Mouse (Mus musculus): ENCODE measurements around the gene Galnt18. TPM values are rescaled to one million over a fixed set of nuclear protein-coding genes. Genes with fewer than 3 reads are reported as not detected.

The Galnt18 gene
- polyA plus RNA-seq, 1 experiment from 2014 or later, result 4.5 TPM

GRCm38 (mm10) chr7:111778789-111779503, 831 bp downstream of the Galnt18 start:
- DNase-seq (ENCODE audit: low spot score) (peak; percentile 68), ATAC-seq (replicated peaks; ENCODE audit: low FRiP score) (no peak)
- H3K27ac ChIP-seq (ENCODE audit: low read depth, low read length), result no peak overlapping the region
- H3K4me1 ChIP-seq (replicated peaks; ENCODE audit: control insufficient read depth, insufficient read depth, low read length), result peaks cover 2% of the 10 kb centered on the region; the same call in 1 of the 2 replicates
- peak overlapping the region; percentile 37 for H3K4me3 ChIP-seq (ENCODE audit: low read depth, low read length)
- H3K36me3 ChIP-seq (ENCODE audit: control insufficient read depth, insufficient read depth, low read length), result no peaks in the 10 kb centered on the region
- H3K4me2 ChIP-seq (ENCODE audit: low read depth, low read length, severe bottlenecking), result peak overlapping the region; percentile 92
- H3K9ac ChIP-seq (ENCODE audit: low read length), result peak overlapping the region; percentile 58
- no peaks in the 10 kb centered on the region for H3K9me3 ChIP-seq (ENCODE audit: control insufficient read depth, low read length)
- H3K27me3 ChIP-seq (ENCODE audit: control insufficient read depth, insufficient read depth, low read length), result peaks cover 8% of the 10 kb centered on the region
- WGBS, result 19% methylated on average over 27 of the region's 27 CpGs

- no peaks in the 10 kb centered on the region for H3K9me3 ChIP-seq (ENCODE audit: control insufficient read depth, low read length)
- peaks cover 2% of the 10 kb centered on the region; the same call in 1 of the 2 replicates for H3K4me1 ChIP-seq (replicated peaks; ENCODE audit: control insufficient read depth, insufficient read depth, low read length)
- H3K36me3 ChIP-seq (ENCODE audit: control insufficient read depth, insufficient read depth, low read length), result no peaks in the 10 kb centered on the region
- peaks cover 8% of the 10 kb centered on the region for H3K27me3 ChIP-seq (ENCODE audit: control insufficient read depth, insufficient read depth, low read length)
- no peak for DNase-seq (ENCODE audit: low spot score)
- no peak overlapping the region for H3K27ac ChIP-seq (ENCODE audit: low read depth, low read length)
- no peak overlapping the region for H3K4me3 ChIP-seq (ENCODE audit: low read depth, low read length)
- H3K9ac ChIP-seq (ENCODE audit: low read length), result no peak overlapping the region
- 75% methylated on average over 7 of the region's 7 CpGs for WGBS
- no peak for ATAC-seq (replicated peaks; ENCODE audit: low FRiP score)
- 0 out of 2 replicates have a peak overlapping the region, but pooled peaks have one; percentile 11 for H3K4me2 ChIP-seq (ENCODE audit: low read depth, low read length, severe bottlenecking)
Measured at GRCm38 (mm10) chr7:111778212-111778611, 1.6 kb downstream of the Galnt18 start.

GRCm38 (mm10) chr7:111777186-111777585, 2.6 kb downstream of the Galnt18 start:
- DNase-seq (ENCODE audit: low spot score) (no peak), ATAC-seq (replicated peaks; ENCODE audit: low FRiP score) (no peak)
- H3K27ac ChIP-seq (ENCODE audit: low read depth, low read length), result no peak overlapping the region
- H3K4me1 ChIP-seq (replicated peaks; ENCODE audit: control insufficient read depth, insufficient read depth, low read length), result peaks cover 2% of the 10 kb centered on the region; the same call in 1 of the 2 replicates
- H3K9me3 ChIP-seq (ENCODE audit: control insufficient read depth, low read length), result no peaks in the 10 kb centered on the region
- no peak overlapping the region for H3K9ac ChIP-seq (ENCODE audit: low read length)
- H3K27me3 ChIP-seq (ENCODE audit: control insufficient read depth, insufficient read depth, low read length), result peaks cover 8% of the 10 kb centered on the region
- H3K4me3 ChIP-seq (ENCODE audit: low read depth, low read length), result no peak overlapping the region
- H3K4me2 ChIP-seq (ENCODE audit: low read depth, low read length, severe bottlenecking), result no peak overlapping the region
- WGBS, result 89% methylated on average over 2 of the region's 2 CpGs
- H3K36me3 ChIP-seq (ENCODE audit: control insufficient read depth, insufficient read depth, low read length), result no peaks in the 10 kb centered on the region

GRCm38 (mm10) chr7:111776160-111776559, 3.6 kb downstream of the Galnt18 start:
- Histone ChIP-seq H3K4me2 (ENCODE audit: low read depth, low read length, severe bottlenecking) (no peak overlapping the region), H3K36me3 (ENCODE audit: control insufficient read depth, insufficient read depth, low read length) (no peaks in the 10 kb centered on the region), H3K9ac (ENCODE audit: low read length) (no peak overlapping the region), H3K4me3 (ENCODE audit: low read depth, low read length) (no peak overlapping the region), H3K4me1 (replicated peaks; ENCODE audit: control insufficient read depth, insufficient read depth, low read length) (peaks cover 2% of the 10 kb centered on the region; the same call in 1 of the 2 replicates), H3K9me3 (ENCODE audit: control insufficient read depth, low read length) (no peaks in the 10 kb centered on the region), H3K27me3 (ENCODE audit: control insufficient read depth, insufficient read depth, low read length) (peaks cover 8% of the 10 kb centered on the region), H3K27ac (ENCODE audit: low read depth, low read length) (no peak overlapping the region)
- WGBS, result 78% methylated on average over 7 of the region's 7 CpGs
- ATAC-seq (replicated peaks; ENCODE audit: low FRiP score) (no peak), DNase-seq (ENCODE audit: low spot score) (no peak)

GRCm38 (mm10) chr7:111772398-111772797, 7.4 kb downstream of the Galnt18 start:
- 89% methylated on average over 2 of the region's 2 CpGs for WGBS
- DNase-seq (ENCODE audit: low spot score), result no peak

GRCm38 (mm10) chr7:111771251-111771801, 8.5 kb downstream of the Galnt18 start:
- no peak overlapping the region for H3K4me2 ChIP-seq (ENCODE audit: low read depth, low read length, severe bottlenecking)
- H3K9me3 ChIP-seq (ENCODE audit: control insufficient read depth, low read length), result no peaks in the 10 kb centered on the region
- no peaks in the 10 kb centered on the region for H3K4me1 ChIP-seq (replicated peaks; ENCODE audit: control insufficient read depth, insufficient read depth, low read length)
- H3K27ac ChIP-seq (ENCODE audit: low read depth, low read length), result no peak overlapping the region
- no peaks in the 10 kb centered on the region for H3K27me3 ChIP-seq (ENCODE audit: control insufficient read depth, insufficient read depth, low read length)
- DNase-seq (ENCODE audit: low spot score), result no peak
- WGBS, result 87% methylated on average over 8 of the region's 8 CpGs
- no peak for ATAC-seq (replicated peaks; ENCODE audit: low FRiP score)
- no peak overlapping the region for H3K9ac ChIP-seq (ENCODE audit: low read length)
- H3K4me3 ChIP-seq (ENCODE audit: low read depth, low read length), result no peak overlapping the region
- H3K36me3 ChIP-seq (ENCODE audit: control insufficient read depth, insufficient read depth, low read length), result no peaks in the 10 kb centered on the region

More at GRCm38 (mm10) chr7:111772398-111772797, 7.4 kb downstream of the Galnt18 start:
- H3K36me3 ChIP-seq (ENCODE audit: control insufficient read depth, insufficient read depth, low read length), result no peaks in the 10 kb centered on the region
- H3K4me1 ChIP-seq (replicated peaks; ENCODE audit: control insufficient read depth, insufficient read depth, low read length), result no peaks in the 10 kb centered on the region
- no peak for ATAC-seq (replicated peaks; ENCODE audit: low FRiP score)
- H3K27ac ChIP-seq (ENCODE audit: low read depth, low read length), result no peak overlapping the region
- H3K27me3 ChIP-seq (ENCODE audit: control insufficient read depth, insufficient read depth, low read length), result no peaks in the 10 kb centered on the region
- no peak overlapping the region for H3K4me3 ChIP-seq (ENCODE audit: low read depth, low read length)
- H3K4me2 ChIP-seq (ENCODE audit: low read depth, low read length, severe bottlenecking), result no peak overlapping the region
- H3K9ac ChIP-seq (ENCODE audit: low read length), result no peak overlapping the region
- no peaks in the 10 kb centered on the region for H3K9me3 ChIP-seq (ENCODE audit: control insufficient read depth, low read length)

GRCm38 (mm10) chr7:111770585-111770984, 9.2 kb downstream of the Galnt18 start:
- H3K27ac ChIP-seq (ENCODE audit: low read depth, low read length), result no peak overlapping the region
- H3K9ac ChIP-seq (ENCODE audit: low read length), result no peak overlapping the region
- H3K36me3 ChIP-seq (ENCODE audit: control insufficient read depth, insufficient read depth, low read length), result no peaks in the 10 kb centered on the region
- no peak overlapping the region for H3K4me2 ChIP-seq (ENCODE audit: low read depth, low read length, severe bottlenecking)
- ATAC-seq (replicated peaks; ENCODE audit: low FRiP score) (no peak), DNase-seq (ENCODE audit: low spot score) (no peak)
- H3K4me3 ChIP-seq (ENCODE audit: low read depth, low read length), result no peak overlapping the region
- no peaks in the 10 kb centered on the region for H3K4me1 ChIP-seq (replicated peaks; ENCODE audit: control insufficient read depth, insufficient read depth, low read length)
- WGBS, result 85% methylated on average over 3 of the region's 3 CpGs
- no peaks in the 10 kb centered on the region for H3K9me3 ChIP-seq (ENCODE audit: control insufficient read depth, low read length)
- no peaks in the 10 kb centered on the region for H3K27me3 ChIP-seq (ENCODE audit: control insufficient read depth, insufficient read depth, low read length)

GRCm38 (mm10) chr7:111766145-111766767, 13.5 kb downstream of the Galnt18 start:
- 79% methylated on average over 9 of the region's 9 CpGs for WGBS
- Histone ChIP-seq H3K27ac (ENCODE audit: low read depth, low read length) (no peak overlapping the region), H3K27me3 (ENCODE audit: control insufficient read depth, insufficient read depth, low read length) (no peaks in the 10 kb centered on the region), H3K36me3 (ENCODE audit: control insufficient read depth, insufficient read depth, low read length) (no peaks in the 10 kb centered on the region), H3K4me1 (replicated peaks; ENCODE audit: control insufficient read depth, insufficient read depth, low read length) (no peaks in the 10 kb centered on the region), H3K4me2 (ENCODE audit: low read depth, low read length, severe bottlenecking) (no peak overlapping the region), H3K9ac (ENCODE audit: low read length) (no peak overlapping the region), H3K9me3 (ENCODE audit: control insufficient read depth, low read length) (no peaks in the 10 kb centered on the region), H3K4me3 (ENCODE audit: low read depth, low read length) (no peak overlapping the region)
- no peak for DNase-seq (ENCODE audit: low spot score)
- ATAC-seq (replicated peaks; ENCODE audit: low FRiP score), result no peak

Measured in forebrain, embryonic 11.5 days (tissue).